Mouse (Mus musculus) embryonic facial prominence, embryonic 15.5 days (tissue): ENCODE data around the gene Arl10. TPM values are rescaled to one million over a fixed set of nuclear protein-coding genes. Genes with fewer than 3 reads are reported as not detected.
"Not testable (repeated sequence)": the region's sequence is repeated elsewhere in the genome, so short reads cannot be mapped to it uniquely, and the experiment has no call there.

ENCODE experiments used
- ATAC-seq: fragments of 200-750 bp; cut with Nextera tagmentation; 2 replicates; pipeline ENCODE4 v1.8.0; 2017; ENCODE audit warnings: low read depth, moderate TSS enrichment; ENCODE audit not compliant: insufficient number of reproducible peaks, low FRiP score, low TSS enrichment
- H3K27ac ChIP-seq: fragments of 300-500 bp; sonication (generic); replicated peaks from 2 replicates; pipeline ENCODE4 v1.5.1; 2015; ENCODE audit warnings: mild to moderate bottlenecking, inconsistent platforms
- H3K27me3 ChIP-seq: fragments of 300-500 bp; sonication (generic); 2 replicates; pipeline ENCODE4 v1.6.1; 2015; ENCODE audit warnings: inconsistent platforms
- H3K36me3 ChIP-seq: fragments of 300-500 bp; sonication (generic); 2 replicates; pipeline ENCODE4 v1.6.1; 2015; ENCODE audit warnings: mild to moderate bottlenecking, inconsistent platforms
- H3K4me1 ChIP-seq: fragments of 300-500 bp; sonication (generic); 2 replicates; pipeline ENCODE4 v1.6.1; 2015; ENCODE audit warnings: inconsistent platforms
- H3K4me2 ChIP-seq: fragments of 300-500 bp; sonication (generic); replicated peaks from 2 replicates; pipeline ENCODE4 v1.6.1; 2015; ENCODE audit warnings: mild to moderate bottlenecking, inconsistent platforms
- H3K4me3 ChIP-seq: fragments of 300-500 bp; sonication (generic); replicated peaks from 2 replicates; pipeline ENCODE4 v1.5.1; 2015; ENCODE audit warnings: mild to moderate bottlenecking, inconsistent platforms
- H3K9ac ChIP-seq: fragments of 300-500 bp; sonication (generic); 2 replicates; pipeline ENCODE4 v1.6.1; 2015; ENCODE audit warnings: inconsistent platforms
- H3K9me3 ChIP-seq: fragments of 300-500 bp; sonication (generic); replicated peaks from 2 replicates; pipeline ENCODE4 v1.6.1; 2016; ENCODE audit warnings: inconsistent platforms
- WGBS: fragments of 180-500 bp; shearing (Covaris S2); methylation state at CpG from one replicate; pipeline ENCODE4 v1.1.7; 2015; 5-methylcytosine and 5-hydroxymethylcytosine counted together
- polyA plus RNA-seq: library from polyadenylated mRNA; unstranded; fragments of >200 nt; fragmentation: Nextera tagmentation; extraction: Ambion mirVana; gene quantifications from 2 replicates; pipeline ENCODE4 v1.2.1, GENCODE M21; 2015

The Arl10 gene
- polyA plus RNA-seq, 1 experiment from 2014 or later = 29.1 TPM

DNA sequence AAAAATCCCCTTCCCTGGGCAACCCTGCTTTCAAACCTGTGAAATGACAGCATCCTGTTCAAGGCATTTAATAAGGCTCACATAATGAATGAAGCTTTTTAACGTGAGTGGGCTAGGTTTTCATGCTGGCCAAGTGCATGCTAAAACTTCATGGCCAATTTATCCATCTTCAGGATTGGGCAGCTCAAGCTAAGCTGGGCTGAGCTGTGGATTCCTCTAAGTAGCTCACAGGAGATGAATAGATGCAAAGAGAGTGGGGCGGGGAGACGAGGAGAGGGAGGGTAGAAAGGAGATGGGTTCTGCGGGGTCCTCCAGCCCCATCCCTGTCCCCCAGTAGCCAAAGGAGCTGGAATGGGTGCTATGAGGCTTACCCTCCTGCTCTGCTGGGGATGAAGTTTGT, 29.4 kb downstream of the Arl10 start:
- no peak overlapping the region for H3K4me3 ChIP-seq
- no peak for ATAC-seq
- H3K36me3 ChIP-seq = peaks cover 9% of the 10 kb centered on the region
- no peak overlapping the region for H3K4me2 ChIP-seq
- H3K9ac ChIP-seq = no peak overlapping the region
- no peaks in the 10 kb centered on the region for H3K27me3 ChIP-seq
- 54% methylated on average over 4 of the region's 4 CpGs for WGBS
- no peaks in the 10 kb centered on the region for H3K9me3 ChIP-seq
- peaks cover 10% of the 10 kb centered on the region for H3K4me1 ChIP-seq
- H3K27ac ChIP-seq = no peak overlapping the region

DNA sequence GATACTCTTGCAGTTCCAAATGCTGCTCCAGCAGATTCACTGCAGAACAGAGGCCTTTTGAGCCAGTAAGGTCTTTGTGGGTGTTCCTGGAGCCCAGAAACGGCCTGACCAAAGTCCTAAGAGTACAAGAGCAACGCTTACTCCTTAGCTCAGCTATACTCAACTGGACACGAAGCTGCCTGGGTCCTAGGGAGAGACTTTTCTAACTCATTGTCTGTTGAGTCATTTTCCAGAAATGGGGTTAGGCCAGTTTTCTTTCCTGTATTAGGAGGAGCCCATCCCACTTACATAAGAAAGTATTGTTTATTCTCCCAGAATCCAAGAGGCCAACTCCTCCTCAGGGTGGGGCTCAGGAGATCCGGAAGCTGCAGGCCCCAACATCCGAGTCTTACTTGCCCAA, 30.6 kb downstream of the Arl10 start:
- no peak overlapping the region for H3K4me3 ChIP-seq
- no peak for ATAC-seq
- WGBS = 63% methylated on average over 5 of the region's 5 CpGs

GRCm38 (mm10) chr13:54607204-54607603, 32.4 kb downstream of the Arl10 start:
- ATAC-seq = no peak
- WGBS = 67% methylated on average over 5 of the region's 5 CpGs
- H3K4me3 ChIP-seq = no peak overlapping the region

More for the DNA sequence above, 30.6 kb downstream of the Arl10 start:
- Histone ChIP-seq H3K36me3 (peaks cover 3% of the 10 kb centered on the region; the same call in 1 of the 2 replicates), H3K9ac (no peak overlapping the region), H3K4me2 (no peak overlapping the region), H3K4me1 (peaks cover 18% of the 10 kb centered on the region), H3K27ac (no peak overlapping the region), H3K9me3 (no peaks in the 10 kb centered on the region), H3K27me3 (no peaks in the 10 kb centered on the region)

GRCm38 (mm10) chr13:54608002-54608401, 33.2 kb downstream of the Arl10 start:
- Histone ChIP-seq H3K4me2 (no peak overlapping the region), H3K9me3 (no peaks in the 10 kb centered on the region), H3K4me3 (no peak overlapping the region), H3K27me3 (no peaks in the 10 kb centered on the region), H3K9ac (no peak overlapping the region), H3K36me3 (peaks cover 3% of the 10 kb centered on the region; the same call in 1 of the 2 replicates), H3K27ac (no peak overlapping the region), H3K4me1 (peaks cover 24% of the 10 kb centered on the region)
- no peak for ATAC-seq
- WGBS = 68% methylated on average over 3 of the region's 3 CpGs

More at GRCm38 (mm10) chr13:54607204-54607603, 32.4 kb downstream of the Arl10 start:
- H3K4me2 ChIP-seq = no peak overlapping the region
- H3K9ac ChIP-seq = no peak overlapping the region
- H3K4me1 ChIP-seq = peaks cover 24% of the 10 kb centered on the region
- H3K27me3 ChIP-seq = no peaks in the 10 kb centered on the region
- no peaks in the 10 kb centered on the region for H3K9me3 ChIP-seq
- peaks cover 3% of the 10 kb centered on the region; the same call in 1 of the 2 replicates for H3K36me3 ChIP-seq
- H3K27ac ChIP-seq = no peak overlapping the region

GRCm38 (mm10) chr13:54608666-54609065, 33.9 kb downstream of the Arl10 start:
- no peak for ATAC-seq
- H3K27ac ChIP-seq = 0 out of 2 replicates have a peak overlapping the region, but pooled peaks have one; percentile 22
- peak overlapping the region; percentile 15; the same call in 1 of the 2 replicates for H3K4me2 ChIP-seq
- no peak overlapping the region for H3K4me3 ChIP-seq
- H3K36me3 ChIP-seq = peaks cover 3% of the 10 kb centered on the region; the same call in 1 of the 2 replicates
- WGBS = 20% methylated on average over 8 of the region's 8 CpGs
- H3K9me3 ChIP-seq = no peaks in the 10 kb centered on the region
- H3K4me1 ChIP-seq = peaks cover 24% of the 10 kb centered on the region
- H3K9ac ChIP-seq = no peak overlapping the region
- H3K27me3 ChIP-seq = no peaks in the 10 kb centered on the region

- WGBS = 14% methylated on average over 1 of the region's 1 CpGs
- H3K4me3 ChIP-seq = no peak overlapping the region
- H3K9ac ChIP-seq = no peak overlapping the region
- no peaks in the 10 kb centered on the region for H3K9me3 ChIP-seq
- H3K27me3 ChIP-seq = no peaks in the 10 kb centered on the region
- peaks cover under 1% of the 10 kb centered on the region; the same call in 1 of the 2 replicates for H3K36me3 ChIP-seq
- H3K4me2 ChIP-seq = peak overlapping the region; percentile 15; the same call in 1 of the 2 replicates
- H3K4me1 ChIP-seq = peaks cover 24% of the 10 kb centered on the region
- ATAC-seq = no peak
- peak overlapping the region; percentile 22; the same call in 1 of the 2 replicates for H3K27ac ChIP-seq
Measured at GRCm38 (mm10) chr13:54609301-54609700, 34.5 kb downstream of the Arl10 start.

GRCm38 (mm10) chr13:54610613-54610971, 35.8 kb downstream of the Arl10 start:
- Histone ChIP-seq H3K4me3 (peak overlapping the region; percentile 77), H3K27ac (peak overlapping the region; percentile 72), H3K27me3 (no peaks in the 10 kb centered on the region), H3K36me3 (no peaks in the 10 kb centered on the region), H3K9me3 (no peaks in the 10 kb centered on the region), H3K4me2 (peak overlapping the region; percentile 92), H3K4me1 (peaks cover 24% of the 10 kb centered on the region), H3K9ac (peak overlapping the region; percentile 73)
- no peak for ATAC-seq
- 8% methylated on average over 13 of the region's 13 CpGs for WGBS

- Histone ChIP-seq H3K9me3 (no peaks in the 10 kb centered on the region), H3K4me3 (peak within 1 kb of the TSS; percentile 77), H3K27ac (peak within 1 kb of the TSS; percentile 72), H3K4me2 (peak within 1 kb of the TSS; percentile 92), H3K36me3 (no peaks in the 10 kb centered on the region), H3K4me1 (peaks cover 24% of the 10 kb centered on the region), H3K27me3 (no peaks in the 10 kb centered on the region), H3K9ac (peak within 1 kb of the TSS; percentile 73)
- WGBS = under 1% methylated on average over 64 of the region's 66 CpGs
- ATAC-seq = peak; percentile 62
Measured at GRCm38 (mm10) chr13:54610972-54611754, 36.3 kb downstream of the Arl10 start, which contains the start of gene Cltb. Gene Cltb, minus strand, starts transcription at chr13:54611344.

GRCm38 (mm10) chr13:54613141-54613540, 38.3 kb downstream of the Arl10 start:
- H3K4me3 ChIP-seq, H3K36me3 ChIP-seq, H3K27me3 ChIP-seq, H3K4me2 ChIP-seq, H3K27ac ChIP-seq, H3K9ac ChIP-seq, ATAC-seq, H3K9me3 ChIP-seq: not testable (repeated sequence)
- 88% methylated on average over 8 of the region's 8 CpGs for WGBS
- H3K4me1 ChIP-seq = peaks cover 24% of the 10 kb centered on the region

GRCm38 (mm10) chr13:54616307-54616706, 41.5 kb downstream of the Arl10 start:
- no peak for ATAC-seq
- H3K4me2 ChIP-seq = no peak overlapping the region
- 81% methylated on average over 8 of the region's 8 CpGs for WGBS
- no peak overlapping the region for H3K4me3 ChIP-seq
- H3K9me3 ChIP-seq = no peaks in the 10 kb centered on the region
- H3K4me1 ChIP-seq = no peaks in the 10 kb centered on the region
- no peak overlapping the region for H3K9ac ChIP-seq
- H3K27ac ChIP-seq = no peak overlapping the region
- H3K36me3 ChIP-seq = no peaks in the 10 kb centered on the region
- no peaks in the 10 kb centered on the region; the same call in 1 of the 2 replicates for H3K27me3 ChIP-seq

DNA sequence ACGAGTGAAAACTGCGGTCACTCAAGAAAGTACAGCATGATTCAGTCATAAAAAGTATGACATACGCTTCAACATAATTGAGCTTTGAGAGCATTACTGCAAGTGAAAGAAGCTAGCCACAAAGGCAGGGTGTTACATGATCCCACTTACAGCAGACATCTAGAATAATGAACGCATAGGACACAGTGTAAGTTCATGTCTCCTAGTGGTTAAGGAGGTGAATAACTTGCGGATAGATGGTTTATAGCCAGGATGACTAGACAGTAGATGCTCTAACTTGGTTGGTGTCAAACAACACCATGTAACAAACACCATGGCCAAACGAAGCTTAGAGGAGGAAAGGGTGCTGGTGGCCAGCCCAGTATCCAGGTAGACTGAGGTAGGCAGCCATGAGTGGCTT, 42.2 kb downstream of the Arl10 start:
- ATAC-seq = no peak
- Histone ChIP-seq H3K4me3 (no peak overlapping the region), H3K36me3 (no peaks in the 10 kb centered on the region), H3K27ac (no peak overlapping the region), H3K4me2 (no peak overlapping the region), H3K27me3 (no peaks in the 10 kb centered on the region; the same call in 1 of the 2 replicates), H3K9me3 (no peaks in the 10 kb centered on the region), H3K9ac (no peak overlapping the region), H3K4me1 (no peaks in the 10 kb centered on the region)
- 58% methylated on average over 6 of the region's 6 CpGs for WGBS
